8 mouse cellular contexts compared by ENCODE assay signal in the genomic region with DNA sequence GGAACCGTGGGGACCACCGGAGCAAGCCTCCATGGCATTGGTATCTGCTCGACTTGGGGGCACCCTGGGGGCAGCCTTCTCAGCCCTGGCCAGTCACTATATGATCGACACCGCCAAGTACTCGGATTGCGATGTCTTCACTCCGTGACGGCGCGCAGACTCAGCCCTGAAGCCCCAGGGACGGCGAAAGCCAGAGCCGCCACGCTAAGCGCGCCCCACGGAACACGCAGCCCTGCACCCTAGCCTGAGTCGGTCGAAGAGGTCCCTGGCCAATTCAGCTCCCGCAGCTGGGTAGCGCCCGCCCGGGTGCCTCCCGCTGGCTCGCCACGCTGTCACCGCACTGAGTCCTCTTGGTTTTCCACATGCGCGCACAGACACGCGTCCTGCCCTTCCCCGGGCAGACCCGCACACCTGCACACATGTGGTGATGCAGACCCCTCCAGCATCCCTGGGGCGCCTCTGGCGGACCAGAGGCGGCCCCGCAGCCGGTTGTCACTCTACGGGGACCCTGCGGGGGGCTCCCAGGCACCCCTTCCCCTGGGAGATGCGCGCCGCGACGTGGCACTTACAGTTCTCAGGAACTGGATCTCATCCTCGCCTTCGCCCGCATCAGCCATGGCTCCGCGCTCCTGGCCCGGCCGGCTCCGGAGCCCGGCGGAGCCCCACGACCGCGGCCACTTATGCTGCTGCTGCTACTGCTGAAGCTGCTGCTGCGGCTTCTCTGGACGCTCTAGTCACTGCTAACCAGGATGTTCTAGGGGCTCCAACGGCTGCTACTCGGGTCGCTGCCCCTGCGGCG. TPM values are rescaled to one million over a fixed set of nuclear protein-coding genes. Genes with fewer than 3 reads are reported as not detected.
A peak's percentile ranks its signal among the peaks of the same experiment; 100 is the strongest.
DNase-seq lines count a peak whose midpoint lies in the region; ATAC-seq and TF ChIP-seq lines count a peak whose summit lies in the region.

No protein-coding gene starts in this region.

- no peaks in the 10 kb centered on the region for H3K36me3 ChIP-seq in heart, embryonic 10.5 days
- H3K36me3 ChIP-seq in embryonic facial prominence, embryonic 15.5 days = no peaks in the 10 kb centered on the region
- H3K36me3 ChIP-seq in hindbrain, embryonic 15.5 days = no peaks in the 10 kb centered on the region
- no peaks in the 10 kb centered on the region for H3K36me3 ChIP-seq in limb, embryonic 14.5 days (ENCODE audit: control insufficient read depth, insufficient read depth, low read length)
- H3K36me3 ChIP-seq in neural tube, embryonic 14.5 days (ENCODE audit: control insufficient read depth, insufficient read depth, low read length) = no peaks in the 10 kb centered on the region

- peaks cover 23% of the 10 kb centered on the region for H3K27me3 ChIP-seq in heart, embryonic 10.5 days (ENCODE audit: insufficient read depth, poor library complexity, severe bottlenecking)
- H3K27me3 ChIP-seq in embryonic facial prominence, embryonic 15.5 days = peaks cover 55% of the 10 kb centered on the region
- H3K27me3 ChIP-seq in hindbrain, embryonic 15.5 days = no peaks in the 10 kb centered on the region
- H3K27me3 ChIP-seq in limb, embryonic 14.5 days (ENCODE audit: control insufficient read depth, insufficient read depth, low read length) = peaks cover 36% of the 10 kb centered on the region
- peaks cover 4% of the 10 kb centered on the region; the same call in 1 of the 2 replicates for H3K27me3 ChIP-seq in neural tube, embryonic 14.5 days (ENCODE audit: control insufficient read depth, insufficient read depth, low read length)

- H3K27ac ChIP-seq in heart, embryonic 10.5 days = peak overlapping the region; percentile 96
- no peak overlapping the region for H3K27ac ChIP-seq in embryonic facial prominence, embryonic 15.5 days (replicated peaks)
- H3K27ac ChIP-seq in hindbrain, embryonic 15.5 days (replicated peaks) = peak overlapping the region; percentile 93
- H3K27ac ChIP-seq in limb, embryonic 14.5 days (replicated peaks; ENCODE audit: low read depth, low read length) = no peak overlapping the region
- H3K27ac ChIP-seq in neural tube, embryonic 14.5 days (ENCODE audit: low read depth, low read length) = peak overlapping the region; percentile 88

- peak overlapping the region; percentile 97 for H3K4me2 ChIP-seq in embryonic facial prominence, embryonic 15.5 days (replicated peaks)
- H3K4me2 ChIP-seq in hindbrain, embryonic 15.5 days = peak overlapping the region; percentile 88
- peak overlapping the region; percentile 99 for H3K4me2 ChIP-seq in limb, embryonic 14.5 days (replicated peaks; ENCODE audit: low read depth, low read length, severe bottlenecking)
- peak overlapping the region; percentile 85 for H3K4me2 ChIP-seq in neural tube, embryonic 14.5 days (ENCODE audit: low read depth, low read length)

- H3K4me3 ChIP-seq in heart, embryonic 10.5 days = peak overlapping the region; percentile 91
- H3K4me3 ChIP-seq in embryonic facial prominence, embryonic 15.5 days (replicated peaks) = peak overlapping the region; percentile 54
- peak overlapping the region; percentile 89 for H3K4me3 ChIP-seq in hindbrain, embryonic 15.5 days
- H3K4me3 ChIP-seq in limb, embryonic 14.5 days (replicated peaks; ENCODE audit: low read length) = peak overlapping the region; percentile 61
- peak overlapping the region; percentile 85 for H3K4me3 ChIP-seq in neural tube, embryonic 14.5 days (ENCODE audit: low read depth, low read length)

- peak overlapping the region; percentile 26; the same call in 1 of the 2 replicates for H3K9ac ChIP-seq in embryonic facial prominence, embryonic 15.5 days
- H3K9ac ChIP-seq in hindbrain, embryonic 15.5 days = peak overlapping the region; percentile 88
- peak overlapping the region; percentile 62 for H3K9ac ChIP-seq in limb, embryonic 14.5 days (ENCODE audit: low read depth, low read length, severe bottlenecking)
- H3K9ac ChIP-seq in neural tube, embryonic 14.5 days (replicated peaks; ENCODE audit: low read depth, low read length) = peak overlapping the region; percentile 88

- H3K9me3 ChIP-seq in heart, embryonic 10.5 days = no peaks in the 10 kb centered on the region
- no peaks in the 10 kb centered on the region for H3K9me3 ChIP-seq in embryonic facial prominence, embryonic 15.5 days (replicated peaks)
- no peaks in the 10 kb centered on the region for H3K9me3 ChIP-seq in hindbrain, embryonic 15.5 days
- no peaks in the 10 kb centered on the region for H3K9me3 ChIP-seq in limb, embryonic 14.5 days (ENCODE audit: control insufficient read depth, low read length)
- H3K9me3 ChIP-seq in neural tube, embryonic 14.5 days (ENCODE audit: control insufficient read depth, low read length) = no peaks in the 10 kb centered on the region

- no peak for TF ChIP-seq POLR2A in limb, embryonic 14.5 days (IDR thresholded peaks at IDR 0.05; ENCODE audit: borderline replicate concordance, extremely low read depth, insufficient read depth, insufficient read length)

- H3K4me1 ChIP-seq in heart, embryonic 10.5 days = peaks cover 24% of the 10 kb centered on the region
- peaks cover 13% of the 10 kb centered on the region for H3K4me1 ChIP-seq in embryonic facial prominence, embryonic 15.5 days
- H3K4me1 ChIP-seq in hindbrain, embryonic 15.5 days (replicated peaks) = peaks cover 8% of the 10 kb centered on the region; the same call in 1 of the 2 replicates
- peaks cover 7% of the 10 kb centered on the region for H3K4me1 ChIP-seq in limb, embryonic 14.5 days (ENCODE audit: control insufficient read depth, insufficient read depth, low read length)
- H3K4me1 ChIP-seq in neural tube, embryonic 14.5 days (ENCODE audit: control insufficient read depth, insufficient read depth, low read length) = no peaks in the 10 kb centered on the region; the same call in 1 of the 2 replicates

- under 1% methylated on average over 67 of the region's 67 CpGs for WGBS in heart, embryonic 10.5 days
- WGBS in embryonic facial prominence, embryonic 15.5 days = under 1% methylated on average over 67 of the region's 67 CpGs
- WGBS in hindbrain, embryonic 15.5 days = under 1% methylated on average over 67 of the region's 67 CpGs
- under 1% methylated on average over 46 of the region's 67 CpGs for WGBS in limb, embryonic 14.5 days
- 0% methylated on average over 61 of the region's 67 CpGs for WGBS in neural tube, embryonic 14.5 days

- DNase-seq in heart, embryonic 10.5 days (ENCODE audit: low spot score) = no peak
- no peak for DNase-seq in heart, adult 8-10 months (ENCODE audit: low spot score)
- DNase-seq in adrenal gland, postnatal 25 days = peak; percentile 43
- peak; percentile 17 for DNase-seq in limb, embryonic 14.5 days (ENCODE audit: low spot score)

- no peak for ATAC-seq in embryonic facial prominence, embryonic 15.5 days (ENCODE audit: insufficient number of reproducible peaks, low FRiP score, low TSS enrichment, low read depth)
- ATAC-seq in hindbrain, embryonic 15.5 days (ENCODE audit: low FRiP score, low read depth) = peak; percentile 84
- ATAC-seq in limb, embryonic 14.5 days (ENCODE audit: low FRiP score, low read depth) = 0 out of 2 replicates have a peak, but pooled peaks have one; percentile 18
- peak; percentile 80 for ATAC-seq in neural tube, embryonic 14.5 days (ENCODE audit: low read depth)
- no peak for ATAC-seq in inflammation-experienced regulatory T-cells, adult 6 months

RNA-seq across cellular contexts. Expression of gene Ryr2, which starts 0.7 kb away (rescaled TPM):
- polyA plus RNA-seq in heart, embryonic 10.5 days (2016; fragmentation: Nextera tagmentation; extraction: Ambion mirVana) = 22.0 and 31.5 TPM in 2 replicates
- total RNA-seq in heart, adult 8-10 months (2022) = 1,000 to 10,000 TPM in 3 of 4 experiments, 100 to 1,000 TPM in 1; 935 to 1,209 (median 1,093) TPM
- 19.6 and 20.1 TPM in 2 replicates for total RNA-seq in adrenal gland, postnatal 25 days (2021)
- 0.56 and 0.59 TPM in 2 replicates for polyA plus RNA-seq in embryonic facial prominence, embryonic 15.5 days (2015; fragmentation: Nextera tagmentation; extraction: Ambion mirVana)
- polyA plus RNA-seq in hindbrain, embryonic 15.5 days (2015; fragmentation: Nextera tagmentation; extraction: Ambion mirVana) = 3.7 and 4.6 TPM in 2 replicates
- polyA plus RNA-seq in limb, embryonic 14.5 days (2012; rRNA removed) = 0.58 and 0.79 TPM in 2 replicates
- polyA plus RNA-seq in limb, embryonic 14.5 days (2014; fragmentation: Nextera tagmentation; extraction: Ambion mirVana) = 0.37 and 0.55 TPM in 2 replicates
- polyA plus RNA-seq in neural tube, embryonic 14.5 days (2014; fragmentation: Nextera tagmentation; extraction: Ambion mirVana) = 6.7 and 13.5 TPM in 2 replicates
- not detected for polyA plus RNA-seq in inflammation-experienced regulatory T-cells, adult 6 months (2017; shearing (Covaris generic))

Comparison
In these comparisons a context has a peak if more than half of its experiments do, and no peak if none do; other contexts are left out.
1. DNase-seq: peak in adrenal gland, postnatal 25 days (single experiment) and limb, embryonic 14.5 days (single experiment); none in heart, embryonic 10.5 days (single experiment) and heart, adult 8-10 months (single experiment).
2. H3K27ac ChIP-seq: peak in heart, embryonic 10.5 days (single experiment), hindbrain, embryonic 15.5 days (single experiment) and neural tube, embryonic 14.5 days (single experiment); none in embryonic facial prominence, embryonic 15.5 days (single experiment) and limb, embryonic 14.5 days (single experiment).
3. ATAC-seq: peak in hindbrain, embryonic 15.5 days (single experiment), limb, embryonic 14.5 days (single experiment) and neural tube, embryonic 14.5 days (single experiment); none in embryonic facial prominence, embryonic 15.5 days (single experiment) and inflammation-experienced regulatory T-cells, adult 6 months (single experiment).
4. H3K9ac ChIP-seq: peak in every context shown above with its lines; median percentile 88 in hindbrain, embryonic 15.5 days; 88 in neural tube, embryonic 14.5 days; 62 in limb, embryonic 14.5 days; 26 in embryonic facial prominence, embryonic 15.5 days.
5. Peak in every context shown above with its lines, with median percentiles within 50 percentile points of each other: H3K4me3 ChIP-seq and H3K4me2 ChIP-seq.